Mouse (Mus musculus): ENCODE measurements around the gene Ndufaf1.

- TF ChIP-seq CTCF (IDR thresholded peaks at IDR 0.05; ENCODE audit: control insufficient read depth, insufficient read depth, insufficient read length) (no peak), USF1 (IDR thresholded peaks at IDR 0.05; ENCODE audit: low read depth) (no peak), MAX (IDR thresholded peaks at IDR 0.05) (no peak), CEBPB (IDR thresholded peaks at IDR 0.05; ENCODE audit: low read depth) (no peak)
These were observed 41.3 kb downstream of the Ndufaf1 start for GRCm38 (mm10) chr2:119621302-119621701.
